Mouse (Mus musculus): ENCODE results near the gene Aldh1b1. TPM values are rescaled to one million over a fixed set of nuclear protein-coding genes. Genes with fewer than 3 reads are reported as not detected.

Gene Aldh1b1
- total RNA-seq, 2 experiments from 2014 or later = 1.00 to 1.5 TPM

DNA sequence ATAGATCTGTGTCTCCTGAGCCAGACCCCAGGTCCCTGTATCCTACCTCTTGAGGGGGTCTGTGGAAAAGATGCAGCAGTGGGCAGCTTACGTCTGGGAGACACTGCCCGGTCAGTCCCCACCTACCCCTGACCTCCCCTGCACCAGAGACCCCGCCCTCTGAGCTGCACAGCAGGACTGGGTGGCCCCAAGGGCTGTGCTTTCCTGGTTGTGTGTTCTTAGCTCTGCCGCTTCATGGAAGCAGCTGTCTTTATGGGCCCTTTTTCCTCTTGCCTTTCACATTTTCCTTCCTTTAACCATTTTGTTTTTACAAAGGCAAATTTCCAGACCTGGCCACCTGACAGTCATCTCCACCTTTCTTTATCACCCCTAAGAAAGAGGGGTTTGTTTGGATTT lies 28.2 kb upstream of the Aldh1b1 start:
- no peak for DNase-seq
- intact Hi-C loops (cut with DNase I; ENCODE audit: low total_unique reads) = no loop called here

DNA sequence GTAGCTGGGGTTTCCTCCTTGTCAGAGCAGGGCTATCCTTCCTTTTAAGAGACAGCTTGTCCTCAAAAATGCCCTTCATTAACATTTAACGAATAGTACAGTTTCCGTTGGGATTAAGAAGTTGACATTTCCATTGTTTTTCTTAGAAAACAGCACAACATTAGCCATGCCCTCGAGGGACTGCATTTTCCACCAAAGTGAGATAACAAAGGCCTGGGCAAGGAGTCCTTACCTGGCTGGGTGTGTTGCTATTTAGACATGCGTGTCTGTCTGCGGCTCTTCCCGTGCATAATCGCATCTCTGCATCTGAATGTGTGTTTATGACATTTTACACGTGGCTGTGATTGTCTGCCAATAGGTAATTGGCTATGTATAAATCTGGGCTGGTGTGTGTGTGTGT lies 27.6 kb upstream of the Aldh1b1 start:
- no peak for DNase-seq
- intact Hi-C loops (cut with DNase I; ENCODE audit: low total_unique reads) = no loop called here

DNA sequence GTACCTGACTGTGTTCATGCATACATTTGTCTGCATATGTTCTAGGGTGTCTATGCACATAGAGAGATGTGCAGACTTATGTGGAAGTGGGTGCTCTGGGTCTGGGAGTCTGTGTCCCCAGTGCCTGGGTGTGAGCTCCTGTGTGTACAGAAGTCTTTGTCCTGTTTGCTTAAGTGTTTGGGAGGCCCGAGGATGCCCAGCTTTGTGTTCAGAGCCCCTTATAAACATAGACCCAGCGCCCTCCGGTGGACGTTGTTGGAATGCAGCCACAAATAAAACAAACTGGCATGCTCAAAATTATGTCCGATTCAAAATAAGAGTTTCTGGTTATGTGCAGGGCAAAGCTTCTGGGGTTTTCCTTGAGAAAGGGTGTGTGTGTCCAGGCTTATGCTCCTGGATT lies 27.2 kb upstream of the Aldh1b1 start:
- peak; percentile 30 for DNase-seq
- intact Hi-C loops (cut with DNase I; ENCODE audit: low total_unique reads) = no loop called here

GRCm38 (mm10) chr4:45783671-45784070 lies 15.2 kb upstream of the Aldh1b1 start:
- no peak for DNase-seq
- intact Hi-C loops (cut with DNase I; ENCODE audit: low total_unique reads) = no loop called here

DNA sequence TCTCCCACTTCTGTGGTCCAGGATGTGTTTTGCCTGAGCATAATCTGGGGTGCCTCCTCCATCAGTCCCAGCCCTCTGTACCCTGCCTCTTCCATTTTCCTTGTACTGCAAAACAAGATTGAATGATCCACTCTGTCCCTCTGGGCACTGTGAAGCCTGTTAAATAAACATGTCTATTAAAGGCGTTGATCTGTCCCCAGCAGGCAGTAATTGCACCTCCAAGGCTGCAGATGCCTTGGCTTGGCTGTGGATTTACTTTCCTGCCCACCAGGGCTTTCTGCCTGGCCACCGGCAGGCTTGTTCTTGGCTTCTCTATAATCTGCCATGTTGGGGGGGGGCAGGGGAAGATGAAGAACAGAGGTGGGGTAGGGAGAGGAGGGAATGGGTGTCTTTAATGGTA lies 12.9 kb upstream of the Aldh1b1 start:
- DNase-seq = no peak
- intact Hi-C loops (cut with DNase I; ENCODE audit: low total_unique reads) = no loop called here

DNA sequence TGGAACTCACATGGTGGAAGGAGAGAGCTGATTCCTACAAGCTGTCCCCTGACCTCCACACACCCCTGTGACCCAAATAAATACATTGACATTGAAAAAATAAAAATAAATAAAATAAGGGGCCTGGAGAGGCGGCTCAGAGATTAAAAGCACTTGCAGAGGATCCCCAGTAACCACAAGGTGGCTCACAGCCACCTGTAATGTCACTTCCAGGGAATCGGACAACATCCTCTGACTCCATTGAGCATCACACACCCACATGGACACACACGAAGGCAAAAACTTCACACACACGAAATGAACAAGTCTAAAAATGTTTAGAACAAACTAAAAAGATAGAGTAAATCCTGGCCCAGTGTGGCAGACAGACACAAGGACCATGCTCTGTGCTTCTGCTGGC lies 12.1 kb upstream of the Aldh1b1 start:
- intact Hi-C loops (cut with DNase I; ENCODE audit: low total_unique reads) = no loop called here
- no peak for DNase-seq

- DNase-seq = no peak
- intact Hi-C loops (cut with DNase I; ENCODE audit: low total_unique reads) = no loop called here
Measured at GRCm38 (mm10) chr4:45788446-45789081, 10.3 kb upstream of the Aldh1b1 start.

DNA sequence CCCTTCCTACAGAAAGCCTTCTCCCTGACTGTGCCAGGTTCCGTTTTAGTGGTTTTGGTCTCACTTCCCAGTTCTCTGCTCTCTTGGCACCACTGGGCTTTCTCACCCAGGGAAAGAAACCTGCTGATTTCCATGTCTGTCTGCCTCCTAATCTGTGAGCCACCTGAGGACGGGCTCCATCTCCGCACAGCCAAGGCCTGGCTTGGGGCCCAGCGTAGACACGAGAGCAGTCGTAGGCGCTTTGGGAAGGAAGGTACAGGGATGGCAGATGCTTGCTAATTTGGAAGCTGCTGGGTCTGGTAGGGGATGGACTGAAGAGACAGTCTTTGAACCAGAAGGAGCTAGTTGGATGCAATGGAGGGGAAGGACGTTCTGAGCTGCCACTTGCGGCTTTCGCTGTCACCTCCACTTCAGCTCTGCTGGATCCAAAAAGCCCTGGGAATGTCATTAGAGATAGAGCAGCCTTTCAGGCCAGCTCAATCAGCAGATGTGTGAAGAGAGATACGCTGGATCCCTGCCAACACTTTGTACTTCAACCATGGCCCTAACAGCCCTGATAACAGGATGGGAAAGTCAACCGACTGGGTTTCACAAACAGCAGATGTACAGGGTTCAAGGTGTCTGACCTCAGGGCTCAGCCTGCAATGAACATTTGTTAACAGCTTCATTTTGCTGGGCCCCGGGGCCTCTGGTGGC lies 9.4 kb upstream of the Aldh1b1 start:
- no peak for DNase-seq

DNA sequence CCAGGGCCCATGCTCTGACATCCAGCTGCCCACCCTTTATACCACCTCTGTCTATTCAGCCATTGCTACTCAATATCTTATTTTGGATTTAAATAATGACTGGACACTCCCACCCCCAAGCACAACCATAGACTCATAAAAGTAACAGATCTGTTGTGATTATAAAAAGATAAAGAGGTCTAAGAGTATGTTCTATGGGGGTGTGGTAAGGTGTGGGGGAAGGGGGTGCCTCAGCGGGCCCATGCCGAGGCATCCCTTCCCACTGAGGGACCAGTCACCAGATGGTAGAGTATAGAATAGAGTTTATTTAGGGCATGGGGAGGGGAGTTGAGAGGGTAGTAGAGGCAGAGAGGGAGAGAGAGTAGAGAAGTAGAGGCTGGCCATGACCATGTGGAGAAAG lies 8.8 kb upstream of the Aldh1b1 start:
- intact Hi-C loops (cut with DNase I; ENCODE audit: low total_unique reads) = no loop called here
- DNase-seq = no peak

More for the DNA sequence above, 9.4 kb upstream of the Aldh1b1 start:
- intact Hi-C loops (cut with DNase I; ENCODE audit: low total_unique reads) = no loop called here

DNA sequence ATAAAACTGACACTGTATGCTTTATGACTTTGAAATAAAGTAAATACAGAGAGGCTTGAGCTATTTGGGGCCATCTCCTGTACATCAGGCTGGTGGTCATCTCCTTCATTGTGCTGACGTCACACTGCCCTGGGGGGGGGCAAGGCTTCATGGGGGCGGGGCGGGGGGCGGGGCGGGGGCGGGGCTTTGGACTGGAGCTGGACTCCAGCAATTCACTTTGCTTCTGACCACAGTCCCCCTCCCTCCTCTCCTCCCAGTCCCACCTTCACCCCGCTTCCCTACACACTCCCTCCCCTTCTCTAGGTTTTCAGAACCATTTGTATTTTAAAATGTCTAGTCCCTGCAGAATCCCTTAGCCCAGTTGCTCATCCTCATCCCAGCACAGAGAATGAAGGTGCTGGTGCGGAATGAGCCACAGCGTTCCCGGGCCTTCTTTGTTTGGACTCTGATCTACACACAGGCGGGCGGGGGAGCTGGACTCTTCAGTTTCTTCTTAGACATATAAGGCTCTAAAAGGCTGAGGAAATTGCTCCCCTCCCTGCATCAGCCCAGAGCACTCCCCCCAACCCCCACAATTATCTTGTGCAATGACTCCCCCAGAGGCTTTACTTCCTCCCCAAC lies 3.5 kb upstream of the Aldh1b1 start:
- intact Hi-C loops (cut with DNase I; ENCODE audit: low total_unique reads) = no loop called here
- DNase-seq = no peak

DNA sequence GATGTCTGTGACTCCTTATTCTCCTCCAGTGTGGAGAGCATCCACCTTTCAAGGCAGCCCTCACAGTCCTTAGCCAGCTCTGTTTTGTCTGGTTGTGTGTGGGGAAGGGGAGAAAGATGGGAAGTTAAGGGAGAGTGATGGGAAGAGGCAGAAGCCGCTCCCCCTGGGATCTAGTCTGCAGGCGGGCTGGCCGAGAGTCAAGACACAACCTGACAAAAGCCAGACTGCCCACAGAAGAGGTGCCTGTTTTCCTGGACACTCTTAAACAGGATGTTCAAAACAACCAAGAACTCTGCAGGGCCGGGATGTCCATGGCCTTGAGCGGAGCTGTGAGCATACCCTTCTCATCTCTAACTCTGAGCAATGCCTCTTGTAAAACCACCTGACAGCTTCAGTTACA lies 2.1 kb upstream of the Aldh1b1 start:
- intact Hi-C loops (cut with DNase I; ENCODE audit: low total_unique reads) = no loop called here
- no peak for DNase-seq

DNA sequence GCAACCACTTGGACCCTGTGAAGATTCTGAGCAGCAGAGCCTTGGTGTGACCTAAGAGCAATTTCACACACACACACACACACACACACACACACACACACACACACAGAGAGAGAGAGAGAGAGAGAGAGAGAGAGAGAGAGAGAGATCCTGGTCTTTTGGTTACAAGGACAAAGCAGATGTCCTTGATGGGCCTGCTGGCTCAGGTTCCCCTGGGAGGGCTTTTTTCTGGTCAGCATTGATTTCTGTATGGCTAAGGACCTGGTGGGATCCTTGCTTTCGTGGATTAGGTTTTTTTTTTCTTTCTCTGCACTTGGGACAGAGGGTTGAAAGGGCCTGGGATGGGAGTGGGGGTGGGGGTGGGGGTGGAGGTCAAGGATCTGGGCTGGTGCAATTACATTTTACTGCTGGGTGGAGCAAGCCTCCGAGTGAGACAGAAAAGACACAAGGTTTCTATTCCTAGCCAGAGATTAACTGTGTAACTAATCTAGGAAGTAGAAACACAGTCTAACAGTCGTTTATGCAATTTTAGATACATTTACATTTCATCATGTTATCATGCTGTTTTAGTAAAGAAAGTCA lies 1.2 kb downstream of the Aldh1b1 start:
- DNase-seq = no peak
- intact Hi-C loops (cut with DNase I; ENCODE audit: low total_unique reads) = no loop called here

DNA sequence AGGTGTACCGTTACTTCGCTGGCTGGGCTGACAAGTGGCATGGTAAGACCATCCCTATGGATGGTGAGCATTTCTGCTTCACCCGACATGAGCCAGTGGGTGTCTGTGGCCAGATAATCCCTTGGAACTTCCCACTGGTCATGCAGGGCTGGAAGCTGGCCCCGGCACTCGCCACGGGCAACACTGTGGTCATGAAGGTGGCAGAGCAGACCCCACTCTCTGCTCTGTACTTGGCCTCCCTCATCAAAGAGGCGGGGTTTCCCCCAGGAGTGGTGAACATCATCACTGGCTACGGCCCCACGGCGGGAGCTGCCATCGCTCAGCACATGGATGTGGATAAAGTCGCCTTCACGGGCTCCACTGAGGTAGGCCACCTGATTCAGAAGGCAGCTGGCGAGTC lies 4.1 kb downstream of the Aldh1b1 start:
- DNase-seq = no peak
- intact Hi-C loops (cut with DNase I; ENCODE audit: low total_unique reads) = no loop called here

DNA sequence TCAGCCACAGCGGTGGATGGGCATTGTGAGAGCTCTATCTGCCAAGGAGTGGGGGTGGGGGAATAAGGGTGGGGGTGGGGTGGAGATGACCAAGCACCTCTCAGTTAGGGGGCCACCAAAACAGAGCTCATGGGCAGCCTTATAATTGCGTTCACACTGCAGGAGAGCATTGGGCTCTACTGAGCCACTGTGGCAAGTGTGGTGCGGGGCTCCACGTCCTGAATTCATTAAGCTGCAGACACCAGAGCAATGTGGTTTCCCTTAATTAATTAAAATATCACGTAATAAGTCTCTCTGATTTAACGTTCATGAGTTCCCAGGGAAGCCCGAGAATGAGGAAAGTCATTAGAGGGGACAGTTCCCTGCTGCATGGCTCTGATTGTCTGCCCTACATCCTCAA lies 9.2 kb downstream of the Aldh1b1 start:
- no peak for DNase-seq
- intact Hi-C loops (cut with DNase I; ENCODE audit: low total_unique reads) = no loop called here

DNA sequence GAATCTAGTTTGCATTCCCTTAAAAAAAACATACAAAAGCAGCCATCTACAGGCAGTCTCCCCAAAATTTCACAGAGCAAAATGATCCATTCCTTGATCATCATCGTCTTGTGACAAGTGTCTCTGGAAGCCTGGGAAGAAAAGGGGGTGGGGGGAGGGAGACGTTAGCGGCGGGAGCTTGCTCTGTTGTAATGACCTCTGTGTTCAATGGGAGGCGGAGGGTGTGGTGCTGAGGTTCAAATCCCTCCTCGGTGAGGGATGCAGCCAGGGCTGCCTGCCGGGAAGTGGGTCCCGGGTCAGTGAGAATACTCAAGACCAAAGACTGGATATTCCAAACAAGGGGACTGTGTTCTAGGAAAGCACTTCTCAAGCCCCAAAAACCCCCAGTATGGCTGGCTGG lies 12.4 kb downstream of the Aldh1b1 start:
- DNase-seq = no peak
- intact Hi-C loops (cut with DNase I; ENCODE audit: low total_unique reads) = no loop called here

- DNase-seq = peak; percentile 27
- intact Hi-C loops (cut with DNase I; ENCODE audit: low total_unique reads) = loop anchor here (5.0 kb wide), 1 partner anchor 42 kb away; no protein-coding TSS in a partner anchor
Measured at GRCm38 (mm10) chr4:45815542-45815941, 16.7 kb downstream of the Aldh1b1 start.

GRCm38 (mm10) chr4:45818814-45819207 lies 20.0 kb downstream of the Aldh1b1 start:
- intact Hi-C loops (cut with DNase I; ENCODE audit: low total_unique reads) = loop anchor here (5.0 kb wide), 1 partner anchor 38 kb away; no protein-coding TSS in a partner anchor
- no peak for DNase-seq

- DNase-seq = no peak
- intact Hi-C loops (cut with DNase I; ENCODE audit: low total_unique reads) = loop anchor here (5.0 kb wide), 1 partner anchor 38 kb away; no protein-coding TSS in a partner anchor
Measured at GRCm38 (mm10) chr4:45819208-45819931, 20.5 kb downstream of the Aldh1b1 start.

- peak; percentile 56 for DNase-seq
- intact Hi-C loops (cut with DNase I; ENCODE audit: low total_unique reads) = no loop called here
Measured at GRCm38 (mm10) chr4:45820074-45820830, 21.4 kb downstream of the Aldh1b1 start.

Data from gastrocnemius, postnatal 14 days (tissue).